Mouse (Mus musculus) hindbrain, embryonic 10.5 days (tissue): Measurements from ENCODE around the gene Rfx2. TPM values are rescaled to one million over a fixed set of nuclear protein-coding genes. Genes with fewer than 3 reads are reported as not detected.

Experiments used
- DNase-seq: peaks from one replicate; pipeline ENCODE4 v3.0.0-alpha.2; 2017; ENCODE audit warnings: low spot score
- H3K27ac ChIP-seq: fragments of 300-500 bp; sonication (generic); 2 replicates; pipeline ENCODE4 v1.5.1; 2016; ENCODE audit warnings: mild to moderate bottlenecking, moderate library complexity
- H3K27me3 ChIP-seq: fragments of 300-500 bp; sonication (generic); 2 replicates; pipeline ENCODE4 v1.6.1; 2016; ENCODE audit warnings: mild to moderate bottlenecking; ENCODE audit not compliant: poor library complexity, insufficient read depth, severe bottlenecking
- H3K36me3 ChIP-seq: fragments of 300-500 bp; sonication (generic); 2 replicates; pipeline ENCODE4 v1.6.1; 2016; ENCODE audit warnings: mild to moderate bottlenecking, moderate library complexity
- H3K4me1 ChIP-seq: fragments of 300-500 bp; sonication (generic); replicated peaks from 2 replicates; pipeline ENCODE4 v1.6.1; 2016; ENCODE audit warnings: mild to moderate bottlenecking
- H3K4me3 ChIP-seq: fragments of 300-500 bp; sonication (generic); 2 replicates; pipeline ENCODE4 v1.5.1; 2016; ENCODE audit warnings: mild to moderate bottlenecking, moderate library complexity
- H3K9me3 ChIP-seq: fragments of 300-500 bp; sonication (generic); 2 replicates; pipeline ENCODE4 v1.6.1; 2016; ENCODE audit warnings: mild to moderate bottlenecking, moderate library complexity
- WGBS: fragments of 180-500 bp; shearing (Covaris S2); methylation state at CpG from one replicate; pipeline ENCODE4 v1.1.7; 2016; 5-methylcytosine and 5-hydroxymethylcytosine counted together
- polyA plus RNA-seq: library from polyadenylated mRNA; unstranded; fragments of >200 nt; fragmentation: Nextera tagmentation; extraction: Ambion mirVana; gene quantifications from 2 replicates; pipeline ENCODE4 v1.2.1, GENCODE M21; 2016

The Rfx2 gene
- polyA plus RNA-seq, 1 experiment from 2014 or later: 13.8 TPM

DNA sequence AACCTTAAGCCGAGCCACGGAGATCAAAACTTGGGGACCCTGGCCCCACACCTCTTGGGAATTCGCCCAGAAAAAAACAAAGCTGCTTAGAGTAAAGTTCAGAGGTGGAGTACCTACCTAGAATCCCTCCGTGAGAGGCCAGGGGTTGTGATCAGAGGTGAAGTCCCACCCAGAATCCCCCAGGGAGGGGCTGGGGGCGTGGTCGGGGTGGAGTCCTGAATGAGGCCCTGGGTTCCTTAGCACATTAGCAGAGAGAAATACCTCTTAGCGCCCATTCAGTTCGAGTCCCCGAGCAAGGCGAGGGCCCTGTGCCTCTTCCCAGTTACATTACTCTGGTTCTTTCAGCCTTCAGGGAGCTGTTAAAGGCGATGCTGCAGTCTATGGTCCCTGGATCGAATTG lies 103.2 kb downstream of the Rfx2 start:
- H3K4me1 ChIP-seq: peaks cover 35% of the 10 kb centered on the region
- H3K4me3 ChIP-seq: 0 out of 2 replicates have a peak overlapping the region, but pooled peaks have one; percentile 7
- H3K36me3 ChIP-seq: peaks cover 28% of the 10 kb centered on the region
- DNase-seq: peak; percentile 35
- no peaks in the 10 kb centered on the region for H3K9me3 ChIP-seq
- WGBS: 11% methylated on average over 12 of the region's 12 CpGs
- H3K27ac ChIP-seq: 0 out of 2 replicates have a peak overlapping the region, but pooled peaks have one; percentile 40
- peaks cover 5% of the 10 kb centered on the region; the same call in 1 of the 2 replicates for H3K27me3 ChIP-seq

GRCm38 (mm10) chr17:56727029-56727649 lies 103.7 kb downstream of the Rfx2 start:
- peaks cover 33% of the 10 kb centered on the region for H3K36me3 ChIP-seq
- no peaks in the 10 kb centered on the region for H3K9me3 ChIP-seq
- peak overlapping the region; percentile 40 for H3K27ac ChIP-seq
- 0 out of 2 replicates have a peak overlapping the region, but pooled peaks have one; percentile 7 for H3K4me3 ChIP-seq
- peaks cover 35% of the 10 kb centered on the region for H3K4me1 ChIP-seq
- no peak for DNase-seq
- H3K27me3 ChIP-seq: peaks cover 5% of the 10 kb centered on the region; the same call in 1 of the 2 replicates
- 11% methylated on average over 7 of the region's 7 CpGs for WGBS

Other genes with a start within 250 kb of the Rfx2 start
- gene Safb2, start 246.4 kb downstream of the Rfx2 start, polyA plus RNA-seq: 83.6 and 98.7 TPM in 2 replicates
- gene Safb, start 246.2 kb downstream of the Rfx2 start, polyA plus RNA-seq: 119 and 146 TPM in 2 replicates
- 197 and 220 TPM in 2 replicates for gene 2410015M20Rik, start 221.2 kb downstream of the Rfx2 start, polyA plus RNA-seq
- gene Rpl36, start 217.6 kb downstream of the Rfx2 start, polyA plus RNA-seq: 1,369 and 1,471 TPM in 2 replicates
- 52.9 and 54.6 TPM in 2 replicates for gene Lonp1, start 204.1 kb downstream of the Rfx2 start, polyA plus RNA-seq
- gene Catsperd, start 202.9 kb downstream of the Rfx2 start, polyA plus RNA-seq: 0.66 and 0.95 TPM in 2 replicates
- gene Ranbp3, start 157.7 kb downstream of the Rfx2 start, polyA plus RNA-seq: 130 and 139 TPM in 2 replicates
- gene Ndufa11, start 113.2 kb downstream of the Rfx2 start, polyA plus RNA-seq: 398 and 446 TPM in 2 replicates
- 12.7 and 18.6 TPM in 2 replicates for gene Vmac, start 113.0 kb downstream of the Rfx2 start, polyA plus RNA-seq
- gene Nrtn, start 73.5 kb downstream of the Rfx2 start, polyA plus RNA-seq: 4.4 and 5.1 TPM in 2 replicates
- gene Dus3l, start 66.3 kb downstream of the Rfx2 start, polyA plus RNA-seq: 44.1 and 47.6 TPM in 2 replicates
- 1.3 TPM in 2 replicates for gene Prr22, start 60.8 kb downstream of the Rfx2 start, polyA plus RNA-seq
- gene Acsbg2, start 43.4 kb upstream of the Rfx2 start, polyA plus RNA-seq: not detected in 2 replicates
- gene 1700061G19Rik, start 44.5 kb upstream of the Rfx2 start, polyA plus RNA-seq: 0.54 and 0.63 TPM in 2 replicates
- 65.4 and 82.4 TPM in 2 replicates for gene Mllt1, start 104.4 kb upstream of the Rfx2 start, polyA plus RNA-seq
- gene Acer1, start 151.1 kb upstream of the Rfx2 start, polyA plus RNA-seq: not detected in 2 replicates
- gene Clpp, start 159.3 kb upstream of the Rfx2 start, polyA plus RNA-seq: 166 and 170 TPM in 2 replicates
- 35.5 TPM in 2 replicates for gene Alkbh7, start 166.3 kb upstream of the Rfx2 start, polyA plus RNA-seq
- gene Pspn, start 169.0 kb upstream of the Rfx2 start, polyA plus RNA-seq: not detected in 2 replicates
- 71.0 and 78.3 TPM in 2 replicates for gene Gtf2f1, start 180.3 kb upstream of the Rfx2 start, polyA plus RNA-seq
- gene Gm17949, start 180.5 kb upstream of the Rfx2 start, polyA plus RNA-seq: 0.41 and 0.43 TPM in 2 replicates
- 51.1 and 52.0 TPM in 2 replicates for gene Khsrp, start 200.5 kb upstream of the Rfx2 start, polyA plus RNA-seq
- not detected in 2 replicates for gene Slc25a41, start 210.6 kb upstream of the Rfx2 start, polyA plus RNA-seq
- 5.1 and 8.2 TPM in 2 replicates for gene Crb3, start 228.1 kb upstream of the Rfx2 start, polyA plus RNA-seq
- gene Slc25a23, start 228.8 kb upstream of the Rfx2 start, polyA plus RNA-seq: 10.5 and 16.2 TPM in 2 replicates
- gene Dennd1c, start 247.5 kb upstream of the Rfx2 start, polyA plus RNA-seq: 3.2 and 3.6 TPM in 2 replicates